Mouse (Mus musculus): ENCODE measurements around the gene Cers6. TPM values are rescaled to one million over a fixed set of nuclear protein-coding genes. Genes with fewer than 3 reads are reported as not detected.
A peak's percentile ranks its signal among the peaks of the same experiment; 100 is the strongest.

Cers6 gene
- polyA plus RNA-seq, 1 experiment from 2014 or later, result 36.8 TPM

DNA sequence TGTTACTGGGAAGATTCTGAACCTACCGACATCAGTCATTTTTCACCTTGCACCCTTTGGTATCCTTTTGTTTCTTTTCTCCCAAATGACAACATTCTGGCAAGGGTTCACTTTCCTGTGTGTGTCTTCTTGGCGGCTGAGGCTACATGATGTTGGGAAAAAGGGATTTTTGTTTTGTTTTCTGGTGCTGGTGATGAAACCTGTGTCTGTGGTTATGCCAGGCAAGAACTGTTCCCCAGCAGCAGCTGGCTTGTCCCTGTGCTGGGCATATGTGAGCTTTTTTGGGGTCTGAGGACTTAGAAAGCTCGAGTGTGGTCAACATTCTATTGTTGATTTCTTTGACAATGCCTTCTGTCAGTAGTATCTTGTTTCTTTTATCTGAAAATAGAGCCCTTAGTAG, 45.7 kb downstream of the Cers6 start:
- no peak for ATAC-seq (replicated peaks; ENCODE audit: low FRiP score)
- H3K9ac ChIP-seq, result no peak overlapping the region
- H3K27me3 ChIP-seq, result no peaks in the 10 kb centered on the region
- no peaks in the 10 kb centered on the region for H3K9me3 ChIP-seq (replicated peaks)
- no peaks in the 10 kb centered on the region for H3K36me3 ChIP-seq
- H3K4me3 ChIP-seq (replicated peaks), result no peak overlapping the region
- H3K4me1 ChIP-seq, result no peaks in the 10 kb centered on the region
- 78% methylated on average over 3 of the region's 3 CpGs for WGBS
- no peak overlapping the region for H3K27ac ChIP-seq
- no peak overlapping the region for H3K4me2 ChIP-seq

DNA sequence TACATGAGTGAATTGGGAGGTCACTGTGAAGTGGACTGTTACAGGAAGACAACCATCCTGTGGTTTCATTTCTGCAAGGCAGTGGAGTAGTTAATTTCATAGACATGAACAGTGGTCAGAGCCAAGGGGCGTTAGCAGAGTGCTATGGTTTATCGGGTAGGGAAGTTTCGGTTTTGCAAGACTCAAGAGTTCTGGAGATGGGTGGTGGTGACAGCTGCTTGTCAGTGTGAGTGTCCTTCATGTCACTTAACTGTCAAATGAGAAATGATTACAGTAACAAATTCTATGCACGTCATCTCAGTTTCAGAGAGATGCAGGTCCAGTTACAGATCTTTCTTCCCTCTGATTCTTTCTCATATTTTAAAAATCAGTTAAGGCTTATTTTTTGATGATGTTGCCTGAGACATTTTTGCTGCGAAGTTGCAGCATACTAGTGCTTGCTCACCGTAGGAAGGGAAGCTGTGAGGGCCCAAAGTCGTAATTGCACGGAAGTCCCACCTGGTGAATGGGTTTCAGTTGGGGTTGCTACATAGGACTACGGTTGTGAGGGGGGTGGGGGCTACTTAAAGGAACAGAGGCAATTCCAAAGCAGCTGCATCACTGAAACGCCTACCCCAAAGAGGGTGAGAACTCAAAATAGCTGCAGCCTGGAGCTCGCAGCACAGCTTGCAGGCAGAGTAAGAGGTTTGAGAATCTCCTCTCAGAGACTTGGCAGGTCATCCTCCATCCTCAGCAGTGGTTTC, 46.7 kb downstream of the Cers6 start:
- Histone ChIP-seq H3K9me3 (replicated peaks) (no peaks in the 10 kb centered on the region), H3K27me3 (no peaks in the 10 kb centered on the region), H3K9ac (no peak overlapping the region), H3K4me3 (replicated peaks) (no peak overlapping the region), H3K36me3 (no peaks in the 10 kb centered on the region), H3K4me2 (no peak overlapping the region), H3K27ac (no peak overlapping the region), H3K4me1 (no peaks in the 10 kb centered on the region)
- no peak for ATAC-seq (replicated peaks; ENCODE audit: low FRiP score)
- WGBS, result 73% methylated on average over 11 of the region's 11 CpGs

DNA sequence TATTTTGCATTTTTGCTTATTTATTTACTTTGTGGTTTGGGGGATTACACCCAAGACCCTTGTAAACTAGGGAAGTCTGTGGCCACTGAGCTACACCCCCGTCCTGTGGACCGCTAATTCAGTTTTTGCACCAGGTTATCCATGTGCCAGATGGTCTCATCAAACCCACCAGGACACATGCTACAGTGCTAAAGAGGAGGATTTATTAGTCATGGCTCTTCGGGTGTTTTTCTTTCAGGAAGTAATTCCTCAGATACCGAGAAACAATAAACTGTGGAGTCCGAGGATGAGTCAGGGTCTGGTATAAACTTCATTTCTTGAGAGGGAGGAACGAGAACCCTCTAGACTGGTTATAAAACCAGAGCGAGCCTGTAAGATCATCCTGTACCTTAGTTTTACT, 49.5 kb downstream of the Cers6 start:
- Histone ChIP-seq H3K36me3 (no peaks in the 10 kb centered on the region), H3K4me3 (replicated peaks) (no peak overlapping the region)
- ATAC-seq (replicated peaks; ENCODE audit: low FRiP score), result no peak

GRCm38 (mm10) chr2:68911587-68912483, 50.6 kb downstream of the Cers6 start:
- Histone ChIP-seq H3K27me3 (no peaks in the 10 kb centered on the region), H3K4me2 (no peak overlapping the region), H3K4me1 (no peaks in the 10 kb centered on the region), H3K9ac (no peak overlapping the region), H3K4me3 (replicated peaks) (no peak overlapping the region), H3K9me3 (replicated peaks) (no peaks in the 10 kb centered on the region), H3K36me3 (no peaks in the 10 kb centered on the region), H3K27ac (no peak overlapping the region)
- ATAC-seq (replicated peaks; ENCODE audit: low FRiP score), result no peak
- 88% methylated on average over 12 of the region's 12 CpGs for WGBS

More for the DNA sequence above, 49.5 kb downstream of the Cers6 start:
- 37% methylated on average over 7 of the region's 7 CpGs for WGBS
- H3K4me1 ChIP-seq, result no peaks in the 10 kb centered on the region
- H3K27ac ChIP-seq, result no peak overlapping the region
- H3K4me2 ChIP-seq, result no peak overlapping the region
- H3K27me3 ChIP-seq, result no peaks in the 10 kb centered on the region
- H3K9ac ChIP-seq, result no peak overlapping the region
- no peaks in the 10 kb centered on the region for H3K9me3 ChIP-seq (replicated peaks)

- no peaks in the 10 kb centered on the region for H3K27me3 ChIP-seq
- no peak overlapping the region for H3K27ac ChIP-seq
- H3K9me3 ChIP-seq (replicated peaks), result no peaks in the 10 kb centered on the region
- no peak overlapping the region for H3K4me3 ChIP-seq (replicated peaks)
- ATAC-seq (replicated peaks; ENCODE audit: low FRiP score), result no peak
- no peak overlapping the region for H3K9ac ChIP-seq
- no peaks in the 10 kb centered on the region for H3K4me1 ChIP-seq
- H3K36me3 ChIP-seq, result no peaks in the 10 kb centered on the region
- no peak overlapping the region for H3K4me2 ChIP-seq
These were observed 54.5 kb downstream of the Cers6 start for GRCm38 (mm10) chr2:68915742-68916141.

- 88% methylated on average over 3 of the region's 3 CpGs for WGBS
- H3K27ac ChIP-seq, result no peak overlapping the region
- H3K4me3 ChIP-seq (replicated peaks), result no peak overlapping the region
- H3K4me2 ChIP-seq, result no peak overlapping the region
- H3K9me3 ChIP-seq (replicated peaks), result no peaks in the 10 kb centered on the region
- no peak overlapping the region for H3K9ac ChIP-seq
- H3K36me3 ChIP-seq, result no peaks in the 10 kb centered on the region
- no peaks in the 10 kb centered on the region for H3K27me3 ChIP-seq
- H3K4me1 ChIP-seq, result no peaks in the 10 kb centered on the region
- no peak for ATAC-seq (replicated peaks; ENCODE audit: low FRiP score)
These were observed 55.1 kb downstream of the Cers6 start for GRCm38 (mm10) chr2:68916299-68916698.

- H3K4me3 ChIP-seq (replicated peaks), result no peak overlapping the region
- H3K4me2 ChIP-seq, result no peak overlapping the region
- no peaks in the 10 kb centered on the region for H3K9me3 ChIP-seq (replicated peaks)
- H3K27me3 ChIP-seq, result no peaks in the 10 kb centered on the region
- no peaks in the 10 kb centered on the region for H3K4me1 ChIP-seq
- H3K36me3 ChIP-seq, result no peaks in the 10 kb centered on the region
- H3K9ac ChIP-seq, result no peak overlapping the region
- H3K27ac ChIP-seq, result no peak overlapping the region
- ATAC-seq (replicated peaks; ENCODE audit: low FRiP score), result no peak
These were observed 55.8 kb downstream of the Cers6 start for GRCm38 (mm10) chr2:68917010-68917409.

DNA sequence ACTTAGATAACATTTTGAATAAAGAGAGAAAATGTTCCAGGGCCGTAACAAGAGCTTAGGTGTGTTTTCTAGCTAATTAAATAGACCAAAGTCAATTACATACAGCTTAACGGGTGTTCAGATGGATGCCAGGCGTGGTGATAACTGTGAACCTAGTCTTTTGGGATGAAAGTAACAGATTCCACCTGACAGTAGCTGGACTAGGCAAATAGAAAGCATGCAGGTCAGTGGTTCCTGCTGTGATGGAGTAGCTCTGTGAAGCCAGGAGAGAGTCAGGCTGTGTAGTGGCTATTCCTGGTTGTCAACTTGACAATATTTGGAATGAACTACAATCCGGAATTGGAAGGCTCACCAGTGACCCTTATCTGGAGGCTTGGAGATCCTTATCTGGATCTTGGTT, 56.3 kb downstream of the Cers6 start:
- Histone ChIP-seq H3K9me3 (replicated peaks) (no peaks in the 10 kb centered on the region), H3K4me1 (no peaks in the 10 kb centered on the region), H3K27ac (no peak overlapping the region), H3K36me3 (no peaks in the 10 kb centered on the region), H3K4me3 (replicated peaks) (no peak overlapping the region), H3K27me3 (no peaks in the 10 kb centered on the region), H3K4me2 (no peak overlapping the region), H3K9ac (no peak overlapping the region)
- no peak for ATAC-seq (replicated peaks; ENCODE audit: low FRiP score)
- WGBS, result 90% methylated on average over 4 of the region's 4 CpGs

GRCm38 (mm10) chr2:68924344-68924743, 63.1 kb downstream of the Cers6 start:
- Histone ChIP-seq H3K27me3 (no peaks in the 10 kb centered on the region), H3K9me3 (replicated peaks) (no peaks in the 10 kb centered on the region), H3K4me1 (peaks cover 7% of the 10 kb centered on the region), H3K9ac (no peak overlapping the region), H3K4me3 (replicated peaks) (no peak overlapping the region), H3K4me2 (no peak overlapping the region), H3K36me3 (no peaks in the 10 kb centered on the region), H3K27ac (no peak overlapping the region)
- no peak for ATAC-seq (replicated peaks; ENCODE audit: low FRiP score)
- 81% methylated on average over 9 of the region's 9 CpGs for WGBS

- Histone ChIP-seq H3K27me3 (no peaks in the 10 kb centered on the region), H3K36me3 (no peaks in the 10 kb centered on the region), H3K4me3 (replicated peaks) (no peak overlapping the region), H3K4me1 (peaks cover 7% of the 10 kb centered on the region), H3K27ac (no peak overlapping the region), H3K9ac (no peak overlapping the region), H3K9me3 (replicated peaks) (no peaks in the 10 kb centered on the region), H3K4me2 (no peak overlapping the region)
- ATAC-seq (replicated peaks; ENCODE audit: low FRiP score), result no peak
- 78% methylated on average over 6 of the region's 6 CpGs for WGBS
These were observed 64.3 kb downstream of the Cers6 start for GRCm38 (mm10) chr2:68925542-68925941.

GRCm38 (mm10) chr2:68926913-68927790, 65.9 kb downstream of the Cers6 start:
- Histone ChIP-seq H3K4me3 (replicated peaks) (no peak overlapping the region), H3K4me2 (no peak overlapping the region), H3K27me3 (no peaks in the 10 kb centered on the region), H3K9me3 (replicated peaks) (no peaks in the 10 kb centered on the region), H3K4me1 (peaks cover 7% of the 10 kb centered on the region), H3K36me3 (no peaks in the 10 kb centered on the region), H3K27ac (no peak overlapping the region), H3K9ac (no peak overlapping the region)
- 0 out of 2 replicates have a peak, but pooled peaks have one; percentile 69 for ATAC-seq (replicated peaks; ENCODE audit: low FRiP score)
- 78% methylated on average over 10 of the region's 10 CpGs for WGBS

DNA sequence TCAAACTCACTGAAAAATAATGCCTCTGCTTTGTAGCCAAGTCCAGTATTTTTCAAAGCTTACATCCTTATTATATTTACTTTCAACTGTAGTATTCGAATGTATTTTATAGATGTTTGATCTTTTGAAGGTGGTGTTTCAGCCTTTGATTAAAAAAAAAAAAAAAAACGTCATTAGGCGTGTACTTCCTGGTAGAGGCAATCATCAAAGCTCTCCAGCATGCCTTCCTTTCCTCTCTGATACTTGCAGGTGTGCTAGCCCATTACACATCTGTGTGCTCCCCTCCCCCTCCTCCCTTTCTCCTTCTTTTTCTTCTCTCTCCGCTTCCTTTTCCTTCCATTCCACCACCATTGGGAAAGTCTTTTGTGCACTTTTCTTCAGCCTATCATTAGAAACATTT, 71.0 kb downstream of the Cers6 start:
- Histone ChIP-seq H3K27ac (no peak overlapping the region), H3K4me3 (replicated peaks) (no peak overlapping the region), H3K9ac (no peak overlapping the region), H3K4me2 (no peak overlapping the region), H3K4me1 (no peaks in the 10 kb centered on the region), H3K9me3 (replicated peaks) (no peaks in the 10 kb centered on the region), H3K27me3 (no peaks in the 10 kb centered on the region), H3K36me3 (peaks cover 9% of the 10 kb centered on the region; the same call in 1 of the 2 replicates)
- 68% methylated on average over 4 of the region's 4 CpGs for WGBS
- ATAC-seq (replicated peaks; ENCODE audit: low FRiP score), result no peak

Data from kidney, embryonic 15.5 days (tissue).